Mouse (Mus musculus) embryonic facial prominence, embryonic 15.5 days (tissue): ENCODE measurements around the gene D630039A03Rik. TPM values are rescaled to one million over a fixed set of nuclear protein-coding genes. Genes with fewer than 3 reads are reported as not detected.
A peak's percentile ranks its signal among the peaks of the same experiment; 100 is the strongest.

ENCODE experiments used
- ATAC-seq: fragments of 200-750 bp; cut with Nextera tagmentation; 2 replicates; pipeline ENCODE4 v1.8.0; 2017; ENCODE audit warnings: low read depth, moderate TSS enrichment; ENCODE audit not compliant: insufficient number of reproducible peaks, low FRiP score, low TSS enrichment
- H3K27ac ChIP-seq: fragments of 300-500 bp; sonication (generic); replicated peaks from 2 replicates; pipeline ENCODE4 v1.5.1; 2015; ENCODE audit warnings: mild to moderate bottlenecking, inconsistent platforms
- H3K27me3 ChIP-seq: fragments of 300-500 bp; sonication (generic); 2 replicates; pipeline ENCODE4 v1.6.1; 2015; ENCODE audit warnings: inconsistent platforms
- H3K36me3 ChIP-seq: fragments of 300-500 bp; sonication (generic); 2 replicates; pipeline ENCODE4 v1.6.1; 2015; ENCODE audit warnings: mild to moderate bottlenecking, inconsistent platforms
- H3K4me1 ChIP-seq: fragments of 300-500 bp; sonication (generic); 2 replicates; pipeline ENCODE4 v1.6.1; 2015; ENCODE audit warnings: inconsistent platforms
- H3K4me2 ChIP-seq: fragments of 300-500 bp; sonication (generic); replicated peaks from 2 replicates; pipeline ENCODE4 v1.6.1; 2015; ENCODE audit warnings: mild to moderate bottlenecking, inconsistent platforms
- H3K4me3 ChIP-seq: fragments of 300-500 bp; sonication (generic); replicated peaks from 2 replicates; pipeline ENCODE4 v1.5.1; 2015; ENCODE audit warnings: mild to moderate bottlenecking, inconsistent platforms
- H3K9ac ChIP-seq: fragments of 300-500 bp; sonication (generic); 2 replicates; pipeline ENCODE4 v1.6.1; 2015; ENCODE audit warnings: inconsistent platforms
- H3K9me3 ChIP-seq: fragments of 300-500 bp; sonication (generic); replicated peaks from 2 replicates; pipeline ENCODE4 v1.6.1; 2016; ENCODE audit warnings: inconsistent platforms
- WGBS: fragments of 180-500 bp; shearing (Covaris S2); methylation state at CpG from one replicate; pipeline ENCODE4 v1.1.7; 2015; 5-methylcytosine and 5-hydroxymethylcytosine counted together
- polyA plus RNA-seq: library from polyadenylated mRNA; unstranded; fragments of >200 nt; fragmentation: Nextera tagmentation; extraction: Ambion mirVana; gene quantifications from 2 replicates; pipeline ENCODE4 v1.2.1, GENCODE M21; 2015

The D630039A03Rik gene
- 0.31 and 0.41 TPM in 2 replicates for polyA plus RNA-seq

GRCm38 (mm10) chr4:57916201-57916661 is at the start of gene D630039A03Rik:
Gene D630039A03Rik, minus strand, starts transcription at chr4:57916297.
- H3K27me3 ChIP-seq, result no peaks in the 10 kb centered on the region
- 21% methylated on average over 9 of the region's 9 CpGs for WGBS
- peak within 1 kb of the TSS; percentile 31 for H3K4me2 ChIP-seq
- no peak within 1 kb of the TSS for H3K27ac ChIP-seq
- no peaks in the 10 kb centered on the region for H3K36me3 ChIP-seq
- no peak for ATAC-seq
- no peak within 1 kb of the TSS for H3K9ac ChIP-seq
- peak within 1 kb of the TSS; percentile 10; the same call in 1 of the 2 replicates for H3K4me3 ChIP-seq
- peaks cover 33% of the 10 kb centered on the region for H3K4me1 ChIP-seq
- no peaks in the 10 kb centered on the region for H3K9me3 ChIP-seq

- Histone ChIP-seq H3K36me3 (no peaks in the 10 kb centered on the region), H3K4me3 (no peak overlapping the region), H3K9ac (no peak overlapping the region), H3K9me3 (no peaks in the 10 kb centered on the region), H3K27me3 (no peaks in the 10 kb centered on the region), H3K27ac (no peak overlapping the region), H3K4me2 (no peak overlapping the region), H3K4me1 (no peaks in the 10 kb centered on the region)
- no peak for ATAC-seq
- WGBS, result 85% methylated on average over 4 of the region's 4 CpGs
Observed at GRCm38 (mm10) chr4:57965516-57965915, 49.4 kb upstream of the D630039A03Rik start.

- WGBS, result 53% methylated on average over 1 of the region's 1 CpGs
- ATAC-seq, result no peak
- Histone ChIP-seq H3K4me3 (no peak overlapping the region), H3K36me3 (no peaks in the 10 kb centered on the region), H3K4me1 (no peaks in the 10 kb centered on the region), H3K9ac (no peak overlapping the region), H3K4me2 (no peak overlapping the region), H3K27me3 (no peaks in the 10 kb centered on the region), H3K9me3 (no peaks in the 10 kb centered on the region), H3K27ac (no peak overlapping the region)
Observed at GRCm38 (mm10) chr4:57964143-57964542, 48.0 kb upstream of the D630039A03Rik start.

DNA sequence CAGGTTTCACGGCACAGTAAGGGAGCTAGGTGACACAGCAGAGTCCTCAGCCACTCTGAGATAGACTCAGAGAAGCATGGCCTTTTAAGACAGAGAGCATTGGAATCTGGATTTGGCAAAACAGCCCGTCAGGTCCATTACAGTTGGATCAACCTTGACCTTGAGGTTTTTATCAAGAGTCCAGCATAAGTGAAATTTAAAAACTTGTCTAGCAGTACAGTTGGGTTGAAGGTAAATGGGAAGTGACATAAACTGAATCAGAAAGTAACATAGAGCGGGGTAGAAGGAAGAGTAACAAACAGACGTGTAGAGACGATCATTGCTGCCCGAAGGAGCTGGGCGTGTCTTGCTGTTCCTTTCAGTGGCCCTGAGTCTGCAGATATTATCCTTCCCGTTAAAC is 43.0 kb upstream of the D630039A03Rik start:
- Histone ChIP-seq H3K9me3 (no peaks in the 10 kb centered on the region), H3K9ac (no peak overlapping the region), H3K36me3 (no peaks in the 10 kb centered on the region), H3K27ac (no peak overlapping the region), H3K4me2 (no peak overlapping the region), H3K4me3 (no peak overlapping the region), H3K4me1 (peaks cover 28% of the 10 kb centered on the region), H3K27me3 (no peaks in the 10 kb centered on the region)
- 78% methylated on average over 8 of the region's 8 CpGs for WGBS
- no peak for ATAC-seq

DNA sequence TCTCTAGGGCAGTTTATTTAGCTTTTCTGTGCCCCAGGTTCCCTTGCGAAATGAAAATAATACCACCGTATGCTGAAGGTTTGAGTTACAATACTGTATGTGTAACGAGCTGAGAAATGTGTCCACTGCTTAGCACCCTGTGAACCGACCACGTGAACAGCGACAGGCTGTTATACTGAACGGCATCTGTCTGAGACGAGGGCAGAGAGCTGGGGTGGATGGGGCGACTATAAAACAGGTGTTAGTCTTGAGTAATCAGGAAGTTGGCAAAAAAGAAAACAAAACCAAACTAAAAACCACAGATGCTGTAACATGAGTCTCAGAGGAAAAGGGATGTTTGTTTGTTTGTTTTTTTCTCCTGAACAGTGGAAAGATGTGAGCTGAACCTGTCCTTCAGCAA is 42.0 kb upstream of the D630039A03Rik start:
- H3K4me1 ChIP-seq, result peaks cover 34% of the 10 kb centered on the region
- no peak overlapping the region for H3K4me2 ChIP-seq
- no peaks in the 10 kb centered on the region for H3K27me3 ChIP-seq
- no peaks in the 10 kb centered on the region for H3K9me3 ChIP-seq
- no peak for ATAC-seq
- no peak overlapping the region for H3K27ac ChIP-seq
- no peaks in the 10 kb centered on the region for H3K36me3 ChIP-seq
- whole genome bisulfite sequencing, result 57% methylated on average over 9 of the region's 9 CpGs
- H3K9ac ChIP-seq, result no peak overlapping the region
- no peak overlapping the region for H3K4me3 ChIP-seq

GRCm38 (mm10) chr4:57957200-57958085 is 41.3 kb upstream of the D630039A03Rik start:
- WGBS, result 28% methylated on average over 11 of the region's 11 CpGs
- 0 out of 2 replicates have a peak overlapping the region, but pooled peaks have one; percentile 39 for H3K9ac ChIP-seq
- H3K4me2 ChIP-seq, result peak overlapping the region; percentile 63
- peak overlapping the region; percentile 87 for H3K4me3 ChIP-seq
- H3K27me3 ChIP-seq, result no peaks in the 10 kb centered on the region
- H3K9me3 ChIP-seq, result no peaks in the 10 kb centered on the region
- H3K36me3 ChIP-seq, result no peaks in the 10 kb centered on the region
- no peak for ATAC-seq
- peaks cover 34% of the 10 kb centered on the region for H3K4me1 ChIP-seq
- H3K27ac ChIP-seq, result peak overlapping the region; percentile 95

DNA sequence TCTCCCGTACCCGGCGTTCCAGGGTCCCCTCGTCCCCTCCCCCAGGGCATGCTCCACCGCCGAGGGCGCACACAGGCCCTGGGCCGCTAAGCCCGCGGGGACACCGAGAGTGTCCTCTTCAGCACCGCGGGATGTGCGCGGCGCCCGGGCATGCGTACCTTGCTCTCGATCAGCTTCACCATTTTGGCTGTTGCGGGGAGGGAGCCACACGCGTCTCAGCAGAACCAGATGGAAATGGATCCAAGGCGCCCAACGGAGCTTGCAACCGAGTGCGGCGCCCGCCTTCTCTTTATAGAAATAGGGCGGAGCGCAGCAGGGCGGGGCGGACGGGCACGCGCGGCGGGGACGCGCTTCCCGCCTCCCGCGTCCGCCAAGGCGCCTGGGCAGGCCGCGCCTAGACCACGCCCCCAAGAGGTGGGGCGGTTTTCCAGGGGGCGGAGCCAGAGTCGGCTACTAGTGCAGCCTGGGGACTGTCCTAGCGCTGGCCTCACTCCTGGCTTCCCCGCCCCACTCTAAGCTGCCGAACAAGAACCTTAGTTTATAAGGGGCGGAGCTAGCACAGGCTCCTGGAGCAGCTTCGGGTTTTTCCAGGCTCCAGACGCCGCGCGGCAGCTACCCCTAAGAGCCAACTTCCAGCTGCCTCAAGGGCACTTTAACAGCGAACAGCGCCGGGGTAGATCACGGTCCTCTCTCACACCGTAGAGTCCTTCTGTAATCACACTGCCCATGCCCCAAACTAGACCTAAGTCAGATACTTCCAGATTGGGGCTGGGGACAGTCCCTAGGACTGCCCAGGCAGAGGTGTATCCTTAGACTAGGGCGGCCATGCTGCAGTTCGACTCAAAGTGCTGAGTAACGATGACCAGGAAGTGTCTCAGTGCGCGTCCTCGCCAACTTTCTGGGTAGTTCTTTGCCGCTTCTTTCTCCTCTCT is 40.2 kb upstream of the D630039A03Rik start, which contains the start of gene Txn1:
Gene Txn1 (minus strand): TSS at position 383 of the 932 bp plus-strand sequence.
- Histone ChIP-seq H3K27me3 (no peaks in the 10 kb centered on the region), H3K4me1 (peaks cover 34% of the 10 kb centered on the region), H3K27ac (peak within 1 kb of the TSS; percentile 95), H3K9me3 (no peaks in the 10 kb centered on the region), H3K36me3 (peaks cover 7% of the 10 kb centered on the region), H3K9ac (peak within 1 kb of the TSS; percentile 76), H3K4me3 (peak within 1 kb of the TSS; percentile 87), H3K4me2 (peak within 1 kb of the TSS; percentile 63)
- peak; percentile 99 for ATAC-seq
- WGBS, result under 1% methylated on average over 71 of the region's 71 CpGs

DNA sequence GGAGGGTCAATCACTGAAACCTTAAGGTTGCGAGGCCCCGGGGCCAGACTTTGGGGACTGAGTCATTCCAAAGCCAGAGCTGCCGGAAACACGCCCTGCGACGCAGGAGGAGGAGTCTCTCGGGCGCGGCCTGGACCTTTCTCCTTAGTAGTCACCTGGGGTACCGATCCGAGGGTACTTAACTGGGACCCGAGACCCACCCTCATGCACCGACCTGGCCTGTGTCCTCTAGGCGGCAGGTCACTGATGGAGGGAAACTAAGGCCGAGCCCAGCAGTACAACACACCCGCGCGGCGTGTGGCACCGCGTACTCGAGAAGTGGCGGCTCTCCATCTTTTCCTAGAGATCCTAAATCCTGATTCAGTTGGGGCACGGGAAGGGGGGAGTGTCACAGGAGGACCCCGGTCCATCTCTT is 39.5 kb upstream of the D630039A03Rik start:
- WGBS, result under 1% methylated on average over 25 of the region's 25 CpGs
- 0 out of 2 replicates have a peak, but pooled peaks have one; percentile 3 for ATAC-seq

GRCm38 (mm10) chr4:57954991-57955390 is 38.9 kb upstream of the D630039A03Rik start:
- Histone ChIP-seq H3K36me3 (peaks cover 19% of the 10 kb centered on the region), H3K4me2 (peak overlapping the region; percentile 63), H3K9ac (peak overlapping the region; percentile 76; the same call in 1 of the 2 replicates), H3K4me1 (peaks cover 34% of the 10 kb centered on the region), H3K27ac (peak overlapping the region; percentile 95; the same call in 1 of the 2 replicates), H3K4me3 (peak overlapping the region; percentile 87), H3K27me3 (no peaks in the 10 kb centered on the region), H3K9me3 (no peaks in the 10 kb centered on the region)
- 67% methylated on average over 8 of the region's 8 CpGs for WGBS
- no peak for ATAC-seq

More for the DNA sequence above, 39.5 kb upstream of the D630039A03Rik start:
- peak overlapping the region; percentile 63 for H3K4me2 ChIP-seq
- H3K4me1 ChIP-seq, result peaks cover 34% of the 10 kb centered on the region
- peak overlapping the region; percentile 95 for H3K27ac ChIP-seq
- H3K4me3 ChIP-seq, result peak overlapping the region; percentile 87
- no peaks in the 10 kb centered on the region for H3K9me3 ChIP-seq
- H3K9ac ChIP-seq, result peak overlapping the region; percentile 76
- peaks cover 15% of the 10 kb centered on the region for H3K36me3 ChIP-seq
- no peaks in the 10 kb centered on the region for H3K27me3 ChIP-seq

- Histone ChIP-seq H3K36me3 (peaks cover 23% of the 10 kb centered on the region), H3K4me2 (peak overlapping the region; percentile 63), H3K4me1 (peaks cover 34% of the 10 kb centered on the region), H3K9ac (no peak overlapping the region), H3K4me3 (peak overlapping the region; percentile 87), H3K27ac (no peak overlapping the region), H3K27me3 (no peaks in the 10 kb centered on the region), H3K9me3 (no peaks in the 10 kb centered on the region)
- no peak for ATAC-seq
- WGBS, result 69% methylated on average over 6 of the region's 6 CpGs
Observed at GRCm38 (mm10) chr4:57954580-57954979, 38.5 kb upstream of the D630039A03Rik start.
